Mouse (Mus musculus) neural tube, embryonic 12.5 days (tissue): ENCODE measurements at regions not wholly inside any gene's neighbourhood (a gene's known extent, or its start where the extent isn't known, plus 50 kb on each side); places are given as distances from the start of the nearest gene placed in this dataset.
A peak's percentile ranks its signal among the peaks of the same experiment; 100 is the strongest.

Experiments
- ATAC-seq: fragments of 200-750 bp; cut with Nextera tagmentation; 2 replicates; pipeline ENCODE4 v1.8.0; 2017; ENCODE audit warnings: low read depth, mild to moderate bottlenecking, moderate TSS enrichment, moderate library complexity; ENCODE audit not compliant: low FRiP score
- H3K27ac ChIP-seq: fragments of 300-500 bp; sonication (generic); 2 replicates; pipeline ENCODE4 v1.5.1; 2016
- H3K27me3 ChIP-seq: fragments of 300-500 bp; sonication (generic); replicated peaks from 2 replicates; pipeline ENCODE4 v1.6.1; 2016; ENCODE audit warnings: mild to moderate bottlenecking
- H3K36me3 ChIP-seq: fragments of 300-500 bp; sonication (generic); 2 replicates; pipeline ENCODE4 v1.6.1; 2016; ENCODE audit warnings: mild to moderate bottlenecking
- H3K4me1 ChIP-seq: fragments of 300-500 bp; sonication (generic); 2 replicates; pipeline ENCODE4 v1.6.1; 2016
- H3K4me2 ChIP-seq: fragments of 300-500 bp; sonication (generic); replicated peaks from 2 replicates; pipeline ENCODE4 v1.6.1; 2016; ENCODE audit warnings: mild to moderate bottlenecking
- H3K4me3 ChIP-seq: fragments of 300-500 bp; sonication (generic); 2 replicates; pipeline ENCODE4 v1.5.1; 2016
- H3K9ac ChIP-seq: fragments of 300-500 bp; sonication (generic); 2 replicates; pipeline ENCODE4 v1.6.1; 2016; ENCODE audit warnings: mild to moderate bottlenecking
- H3K9me3 ChIP-seq: fragments of 300-500 bp; sonication (generic); 2 replicates; pipeline ENCODE4 v1.6.1; 2016; ENCODE audit warnings: mild to moderate bottlenecking
- WGBS: fragments of 180-500 bp; shearing (Covaris S2); methylation state at CpG from one replicate; pipeline ENCODE4 v1.1.7; 2016; 5-methylcytosine and 5-hydroxymethylcytosine counted together

DNA sequence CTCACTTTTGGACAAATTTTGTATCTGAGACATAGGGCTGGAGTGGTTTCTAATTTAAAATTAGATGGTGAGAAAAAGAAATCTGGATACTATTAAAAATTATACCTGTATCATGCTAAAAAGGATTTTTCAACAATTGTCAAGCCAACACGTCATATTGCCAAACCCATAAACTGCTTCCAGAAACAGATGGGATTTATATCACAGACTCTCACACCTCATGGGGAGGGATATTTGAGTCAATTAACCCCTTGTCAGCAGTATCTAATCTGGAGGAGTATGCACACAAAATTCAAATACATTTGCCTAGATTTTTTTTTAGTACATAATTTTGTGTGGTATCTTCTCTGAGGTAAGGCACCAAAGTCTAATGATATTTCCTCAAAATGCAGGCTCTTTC is 138.3 kb upstream of the Adamts3 start:
- no peak for ATAC-seq
- Histone ChIP-seq H3K4me3 (no peak overlapping the region), H3K4me2 (no peak overlapping the region), H3K9me3 (no peaks in the 10 kb centered on the region), H3K36me3 (no peaks in the 10 kb centered on the region), H3K27ac (no peak overlapping the region), H3K9ac (no peak overlapping the region), H3K27me3 (no peaks in the 10 kb centered on the region), H3K4me1 (no peaks in the 10 kb centered on the region)
- 78% methylated on average over 1 of the region's 1 CpGs for WGBS

GRCm38 (mm10) chr5:90000758-90001157 is 117.6 kb upstream of the Adamts3 start:
- no peak overlapping the region for H3K4me2 ChIP-seq
- H3K27ac ChIP-seq = no peak overlapping the region
- H3K27me3 ChIP-seq = no peaks in the 10 kb centered on the region
- H3K9me3 ChIP-seq = no peaks in the 10 kb centered on the region
- no peak overlapping the region for H3K4me3 ChIP-seq
- H3K9ac ChIP-seq = no peak overlapping the region
- WGBS = 81% methylated on average over 6 of the region's 6 CpGs
- H3K36me3 ChIP-seq = no peaks in the 10 kb centered on the region
- H3K4me1 ChIP-seq = no peaks in the 10 kb centered on the region
- no peak for ATAC-seq

DNA sequence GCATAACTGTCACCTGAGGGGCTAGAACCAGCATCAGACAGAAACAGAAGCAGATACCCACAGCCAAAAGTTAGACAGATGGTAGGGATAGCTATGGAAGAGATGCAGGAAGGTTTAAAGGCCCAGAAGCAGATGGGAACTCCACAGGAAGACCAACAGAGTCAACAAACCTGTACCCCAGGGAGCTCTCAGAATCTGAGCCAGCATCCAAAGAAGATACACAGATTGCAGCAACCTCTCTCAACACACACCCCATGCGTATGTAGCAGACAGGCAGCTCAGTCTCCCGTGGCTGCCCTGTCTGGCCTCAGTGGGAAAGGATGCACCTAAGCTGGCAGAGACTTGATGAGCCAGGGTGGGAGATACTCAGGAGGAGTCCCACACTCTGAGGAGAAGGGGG is 108.4 kb upstream of the Adamts3 start:
- 78% methylated on average over 2 of the region's 2 CpGs for WGBS

GRCm38 (mm10) chr5:89981627-89982026 is 98.5 kb upstream of the Adamts3 start:
- H3K27me3 ChIP-seq = no peaks in the 10 kb centered on the region
- WGBS = 64% methylated on average over 6 of the region's 6 CpGs
- no peak overlapping the region for H3K9ac ChIP-seq
- ATAC-seq = no peak
- H3K36me3 ChIP-seq = no peaks in the 10 kb centered on the region
- H3K4me3 ChIP-seq = no peak overlapping the region
- H3K4me2 ChIP-seq = no peak overlapping the region
- no peaks in the 10 kb centered on the region for H3K4me1 ChIP-seq
- no peak overlapping the region for H3K27ac ChIP-seq
- no peaks in the 10 kb centered on the region for H3K9me3 ChIP-seq

More for the DNA sequence above, 108.4 kb upstream of the Adamts3 start:
- Histone ChIP-seq H3K4me1 (no peaks in the 10 kb centered on the region), H3K36me3 (no peaks in the 10 kb centered on the region), H3K9me3 (no peaks in the 10 kb centered on the region), H3K27me3 (no peaks in the 10 kb centered on the region), H3K9ac (no peak overlapping the region), H3K4me2 (no peak overlapping the region), H3K4me3 (no peak overlapping the region), H3K27ac (no peak overlapping the region)
- no peak for ATAC-seq

- Histone ChIP-seq H3K27me3 (no peaks in the 10 kb centered on the region), H3K27ac (no peak overlapping the region), H3K4me2 (no peak overlapping the region), H3K4me3 (no peak overlapping the region), H3K4me1 (no peaks in the 10 kb centered on the region), H3K36me3 (no peaks in the 10 kb centered on the region), H3K9ac (no peak overlapping the region), H3K9me3 (no peaks in the 10 kb centered on the region)
- WGBS = 85% methylated on average over 3 of the region's 3 CpGs
- no peak for ATAC-seq
Measured at GRCm38 (mm10) chr5:89980204-89980603, 97.1 kb upstream of the Adamts3 start.

DNA sequence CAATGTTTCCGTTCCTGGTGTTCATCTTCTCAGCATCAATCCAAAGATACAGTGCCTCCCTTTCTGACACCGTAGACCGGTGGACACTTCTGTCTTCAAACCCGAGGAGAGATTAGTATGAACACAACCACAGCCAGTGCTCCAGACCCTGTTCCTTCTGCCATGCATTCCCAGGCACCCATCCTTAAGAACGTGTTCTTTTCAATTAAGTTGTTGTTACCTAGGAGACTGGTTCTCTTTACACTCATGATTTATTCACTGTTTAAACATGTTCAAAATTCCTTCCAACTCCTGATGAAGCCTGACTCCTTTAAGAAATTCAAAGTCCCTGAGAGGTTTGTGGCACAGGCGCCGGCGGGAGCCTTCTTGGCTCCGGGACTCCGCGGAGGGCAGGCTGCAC is 69.5 kb upstream of the Adamts3 start:
- Histone ChIP-seq H3K9me3 (no peaks in the 10 kb centered on the region), H3K9ac (no peak overlapping the region), H3K27ac (no peak overlapping the region), H3K4me3 (no peak overlapping the region), H3K36me3 (no peaks in the 10 kb centered on the region), H3K4me1 (no peaks in the 10 kb centered on the region), H3K27me3 (no peaks in the 10 kb centered on the region), H3K4me2 (no peak overlapping the region)
- WGBS = 89% methylated on average over 11 of the region's 11 CpGs
- ATAC-seq = no peak

DNA sequence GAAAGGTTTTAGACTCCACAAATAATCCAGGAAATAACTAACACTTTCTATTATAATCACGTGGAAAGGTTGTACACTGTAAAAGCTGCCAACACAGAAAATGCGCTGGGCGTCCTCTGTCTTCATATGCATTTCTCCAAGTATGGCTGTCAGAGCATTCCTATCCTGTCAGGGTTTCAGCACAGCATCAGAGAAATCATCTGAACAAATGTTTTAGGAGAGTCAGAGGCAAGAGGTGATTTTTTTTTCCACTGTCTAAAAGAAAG is 62.5 kb upstream of the Adamts3 start:
- H3K27me3 ChIP-seq = no peaks in the 10 kb centered on the region
- no peaks in the 10 kb centered on the region for H3K9me3 ChIP-seq
- WGBS = 90% methylated on average over 3 of the region's 3 CpGs
- H3K9ac ChIP-seq = no peak overlapping the region
- no peaks in the 10 kb centered on the region for H3K36me3 ChIP-seq
- no peak overlapping the region for H3K4me2 ChIP-seq
- H3K4me1 ChIP-seq = no peaks in the 10 kb centered on the region
- ATAC-seq = no peak
- no peak overlapping the region for H3K27ac ChIP-seq
- no peak overlapping the region for H3K4me3 ChIP-seq

- WGBS = 85% methylated on average over 5 of the region's 5 CpGs
- no peak overlapping the region for H3K27ac ChIP-seq
- H3K4me1 ChIP-seq = no peaks in the 10 kb centered on the region
- no peak for ATAC-seq
- H3K27me3 ChIP-seq = no peaks in the 10 kb centered on the region
- H3K36me3 ChIP-seq = no peaks in the 10 kb centered on the region
- H3K9me3 ChIP-seq = no peaks in the 10 kb centered on the region
- H3K4me2 ChIP-seq = no peak overlapping the region
- no peak overlapping the region for H3K4me3 ChIP-seq
- H3K9ac ChIP-seq = no peak overlapping the region
Measured at GRCm38 (mm10) chr5:89944855-89945659, 61.9 kb upstream of the Adamts3 start.

DNA sequence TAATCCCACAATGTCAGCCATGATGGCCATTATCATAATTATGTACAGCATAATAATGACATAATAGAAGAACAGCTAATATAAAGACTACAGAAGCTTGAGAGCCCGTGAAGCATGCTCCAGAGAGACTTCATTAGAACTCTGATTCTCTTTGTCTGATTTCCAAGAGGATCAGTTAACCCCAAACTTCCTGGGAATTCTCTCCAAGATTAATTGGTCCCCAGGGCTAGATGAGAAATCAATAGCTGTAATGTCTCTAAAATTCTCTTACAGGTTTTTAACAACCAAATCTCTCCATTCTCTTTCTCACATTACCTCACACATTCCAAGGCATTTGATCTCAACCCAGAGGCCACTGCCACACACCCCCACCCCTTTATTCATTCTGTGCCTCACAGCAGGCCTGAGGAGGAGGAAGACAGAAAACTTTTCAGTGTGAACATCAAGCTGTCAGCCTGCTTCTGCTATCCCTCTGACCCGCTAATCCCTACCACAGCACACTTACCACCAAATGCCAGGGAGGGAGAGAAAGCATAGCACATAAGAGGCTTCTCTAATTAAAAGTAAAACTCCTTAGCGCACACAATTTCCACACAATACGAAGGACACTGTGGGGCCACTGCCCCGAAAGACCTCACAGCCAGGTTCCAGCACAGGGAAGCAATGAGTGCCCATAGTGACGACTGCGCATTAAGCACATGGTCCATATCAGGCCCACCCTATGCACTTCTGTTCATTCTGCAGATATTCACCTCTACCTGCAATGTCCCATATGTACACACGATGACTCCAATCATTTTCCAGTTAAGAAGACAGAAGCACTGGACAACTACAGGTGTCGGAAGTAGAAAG is 60.4 kb upstream of the Adamts3 start:
- no peaks in the 10 kb centered on the region for H3K36me3 ChIP-seq
- no peak overlapping the region for H3K27ac ChIP-seq
- no peaks in the 10 kb centered on the region for H3K4me1 ChIP-seq
- H3K9ac ChIP-seq = no peak overlapping the region
- H3K27me3 ChIP-seq = no peaks in the 10 kb centered on the region
- no peak overlapping the region for H3K4me2 ChIP-seq
- 63% methylated on average over 9 of the region's 9 CpGs for WGBS
- peak; percentile 7; the same call in 1 of the 2 replicates for ATAC-seq
- H3K9me3 ChIP-seq = 0 out of 2 replicates have a peak, but pooled peaks cover 5% of the 10 kb centered on the region
- H3K4me3 ChIP-seq = no peak overlapping the region

- Histone ChIP-seq H3K4me3 (no peak overlapping the region), H3K27ac (no peak overlapping the region), H3K36me3 (no peaks in the 10 kb centered on the region), H3K9me3 (0 out of 2 replicates have a peak, but pooled peaks cover 5% of the 10 kb centered on the region), H3K4me1 (no peaks in the 10 kb centered on the region), H3K27me3 (no peaks in the 10 kb centered on the region), H3K9ac (no peak overlapping the region), H3K4me2 (no peak overlapping the region)
- ATAC-seq = no peak
- 64% methylated on average over 4 of the region's 4 CpGs for WGBS
Measured at GRCm38 (mm10) chr5:89942244-89942643, 59.1 kb upstream of the Adamts3 start.

DNA sequence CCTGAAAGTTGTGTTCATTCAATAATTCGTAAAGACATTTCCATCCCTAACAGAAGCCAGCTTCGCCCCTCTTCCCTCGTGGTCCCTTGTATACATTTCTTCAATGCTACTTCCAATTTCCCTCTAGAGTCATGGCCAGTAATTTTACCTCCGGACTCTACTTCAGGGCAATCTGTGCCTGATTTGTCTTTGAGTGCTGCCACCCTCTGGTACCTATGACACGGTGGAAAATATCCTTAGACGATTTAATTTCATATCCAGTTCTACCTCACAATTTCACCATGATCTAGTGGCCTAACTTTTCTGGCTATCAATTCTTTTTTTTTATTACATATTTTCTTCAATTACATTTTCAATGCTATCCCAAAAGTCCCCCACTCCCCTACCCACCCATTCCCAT is 49.9 kb upstream of the Adamts3 start:
- 84% methylated on average over 6 of the region's 6 CpGs for WGBS
- no peak overlapping the region for H3K9ac ChIP-seq
- no peak for ATAC-seq
- no peaks in the 10 kb centered on the region for H3K27me3 ChIP-seq
- no peak overlapping the region for H3K27ac ChIP-seq
- H3K4me3 ChIP-seq = no peak overlapping the region
- no peak overlapping the region for H3K4me2 ChIP-seq
- no peaks in the 10 kb centered on the region for H3K9me3 ChIP-seq
- no peaks in the 10 kb centered on the region for H3K4me1 ChIP-seq
- no peaks in the 10 kb centered on the region for H3K36me3 ChIP-seq
